Mouse (Mus musculus): ENCODE data around the gene Ap2a2.
"Not testable (repeated sequence)": the region's sequence is repeated elsewhere in the genome, so short reads cannot be mapped to it uniquely, and the experiment has no call there.

Ap2a2 gene

GRCm38 (mm10) chr7:141660346-141660745 lies 98.4 kb downstream of the Ap2a2 start:
- DNase-seq (ENCODE audit: low spot score in 2 of 2) = no peak

DNA sequence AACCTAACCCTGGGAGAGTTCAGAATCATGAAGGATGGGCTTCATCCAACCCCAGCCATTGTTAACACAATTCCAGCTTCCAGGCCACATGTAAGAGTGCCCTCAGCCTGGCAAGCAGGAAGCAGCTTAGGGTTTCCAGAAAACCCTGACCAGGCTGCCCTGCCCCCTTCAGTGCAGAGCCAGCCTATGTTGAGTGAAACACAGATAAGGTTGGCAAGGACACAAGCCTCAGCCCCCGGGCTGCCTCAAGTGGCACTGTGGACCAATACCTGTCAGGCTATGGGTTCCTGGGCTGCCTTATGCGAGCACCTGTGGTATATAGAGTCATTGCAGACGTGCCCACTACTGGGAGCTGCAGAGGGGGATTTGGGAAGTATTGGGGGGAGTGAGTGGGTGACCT lies 99.5 kb downstream of the Ap2a2 start:
- peak in 1 of 2 experiments; percentile 35 for DNase-seq (ENCODE audit: low spot score in 2 of 2)

- no peak for DNase-seq (ENCODE audit: low spot score in 2 of 2)
Measured at GRCm38 (mm10) chr7:141662223-141662622, 100.2 kb downstream of the Ap2a2 start.

GRCm38 (mm10) chr7:141666190-141666589 lies 104.2 kb downstream of the Ap2a2 start:
- DNase-seq (ENCODE audit: low spot score in 2 of 2) = peak; percentile 15 to 36

GRCm38 (mm10) chr7:141669097-141669496 lies 107.1 kb downstream of the Ap2a2 start:
- DNase-seq (ENCODE audit: low spot score in 2 of 2) = not testable (repeated sequence)

GRCm38 (mm10) chr7:141670999-141671398 lies 109.0 kb downstream of the Ap2a2 start:
- no peak for DNase-seq (ENCODE audit: low spot score in 2 of 2)

- DNase-seq (ENCODE audit: low spot score in 2 of 2) = no peak
Measured at GRCm38 (mm10) chr7:141671626-141672291, 109.8 kb downstream of the Ap2a2 start.

DNA sequence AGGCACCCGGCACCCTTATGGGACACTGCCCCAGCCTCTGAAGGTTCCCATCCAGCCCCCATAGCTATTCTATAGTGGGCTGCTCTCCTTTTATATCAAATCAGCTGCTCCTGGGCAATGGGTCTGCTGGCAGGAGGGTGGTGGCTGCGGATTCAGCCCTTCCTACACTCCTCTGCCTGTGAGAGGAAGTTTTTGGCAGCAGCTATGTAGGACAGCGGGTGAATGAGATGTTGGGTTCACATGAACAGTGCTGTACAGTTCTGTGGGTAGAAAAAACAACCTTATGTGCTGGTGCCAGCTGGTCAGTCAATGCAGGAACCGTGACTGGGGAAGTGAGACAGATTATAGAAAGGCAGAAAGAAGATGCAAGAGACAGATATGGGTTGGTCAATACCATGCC lies 116.9 kb downstream of the Ap2a2 start:
- DNase-seq (ENCODE audit: low spot score in 2 of 2) = no peak

Measured in heart, adult 9 months (tissue).